Mouse (Mus musculus): ENCODE measurements around the gene Marveld2. TPM values are rescaled to one million over a fixed set of nuclear protein-coding genes. Genes with fewer than 3 reads are reported as not detected.
A peak's percentile ranks its signal among the peaks of the same experiment; 100 is the strongest.

Marveld2 gene
- polyA plus RNA-seq, 1 experiment from 2014 or later, result 2.7 TPM

GRCm38 (mm10) chr13:100588646-100589045 lies 28.1 kb downstream of the Marveld2 start:
- H3K4me2 ChIP-seq (ENCODE audit: low read length), result 0 out of 2 replicates have a peak overlapping the region, but pooled peaks have one; percentile 22
- no peak overlapping the region for H3K9ac ChIP-seq (ENCODE audit: low read depth, low read length)
- H3K27ac ChIP-seq (ENCODE audit: low read length), result no peak overlapping the region
- ATAC-seq, result peak; percentile 54; the same call in 1 of the 2 replicates
- no peaks in the 10 kb centered on the region for H3K36me3 ChIP-seq (ENCODE audit: control insufficient read depth, insufficient read depth, low read length)
- H3K4me3 ChIP-seq (ENCODE audit: low read depth, low read length), result no peak overlapping the region
- 89% methylated on average over 11 of the region's 12 CpGs for WGBS
- H3K4me1 ChIP-seq (ENCODE audit: control insufficient read depth, insufficient read depth, low read length), result no peaks in the 10 kb centered on the region
- no peaks in the 10 kb centered on the region for H3K27me3 ChIP-seq (ENCODE audit: control insufficient read depth, insufficient read depth, low read depth, low read length)
- no peaks in the 10 kb centered on the region for H3K9me3 ChIP-seq (replicated peaks; ENCODE audit: control insufficient read depth, low read length, poor library complexity, severe bottlenecking)

GRCm38 (mm10) chr13:100582144-100582543 lies 34.6 kb downstream of the Marveld2 start:
- H3K4me2 ChIP-seq (ENCODE audit: low read length), result no peak overlapping the region
- WGBS, result 55% methylated on average over 6 of the region's 6 CpGs
- no peak overlapping the region for H3K27ac ChIP-seq (ENCODE audit: low read length)
- H3K9me3 ChIP-seq (replicated peaks; ENCODE audit: control insufficient read depth, low read length, poor library complexity, severe bottlenecking), result no peaks in the 10 kb centered on the region
- H3K27me3 ChIP-seq (ENCODE audit: control insufficient read depth, insufficient read depth, low read depth, low read length), result no peaks in the 10 kb centered on the region
- H3K4me1 ChIP-seq (ENCODE audit: control insufficient read depth, insufficient read depth, low read length), result no peaks in the 10 kb centered on the region
- no peaks in the 10 kb centered on the region for H3K36me3 ChIP-seq (ENCODE audit: control insufficient read depth, insufficient read depth, low read length)
- no peak overlapping the region for H3K9ac ChIP-seq (ENCODE audit: low read depth, low read length)
- ATAC-seq, result no peak
- H3K4me3 ChIP-seq (ENCODE audit: low read depth, low read length), result no peak overlapping the region

- no peaks in the 10 kb centered on the region for H3K9me3 ChIP-seq (replicated peaks; ENCODE audit: control insufficient read depth, low read length, poor library complexity, severe bottlenecking)
- no peak overlapping the region for H3K4me2 ChIP-seq (ENCODE audit: low read length)
- no peak for ATAC-seq
- H3K27me3 ChIP-seq (ENCODE audit: control insufficient read depth, insufficient read depth, low read depth, low read length), result no peaks in the 10 kb centered on the region
- WGBS, result 22% methylated on average over 3 of the region's 3 CpGs
- no peak overlapping the region for H3K9ac ChIP-seq (ENCODE audit: low read depth, low read length)
- no peaks in the 10 kb centered on the region for H3K36me3 ChIP-seq (ENCODE audit: control insufficient read depth, insufficient read depth, low read length)
- H3K4me1 ChIP-seq (ENCODE audit: control insufficient read depth, insufficient read depth, low read length), result no peaks in the 10 kb centered on the region
- H3K4me3 ChIP-seq (ENCODE audit: low read depth, low read length), result no peak overlapping the region
- no peak overlapping the region for H3K27ac ChIP-seq (ENCODE audit: low read length)
Observed at GRCm38 (mm10) chr13:100581701-100582100, 35.1 kb downstream of the Marveld2 start.

GRCm38 (mm10) chr13:100579951-100580350 lies 36.8 kb downstream of the Marveld2 start:
- H3K36me3 ChIP-seq (ENCODE audit: control insufficient read depth, insufficient read depth, low read length), result no peaks in the 10 kb centered on the region
- H3K4me1 ChIP-seq (ENCODE audit: control insufficient read depth, insufficient read depth, low read length), result no peaks in the 10 kb centered on the region
- H3K9me3 ChIP-seq (replicated peaks; ENCODE audit: control insufficient read depth, low read length, poor library complexity, severe bottlenecking), result no peaks in the 10 kb centered on the region; the same call in 1 of the 2 replicates
- H3K4me2 ChIP-seq (ENCODE audit: low read length), result no peak overlapping the region
- H3K9ac ChIP-seq (ENCODE audit: low read depth, low read length), result no peak overlapping the region
- H3K4me3 ChIP-seq (ENCODE audit: low read depth, low read length), result no peak overlapping the region
- H3K27ac ChIP-seq (ENCODE audit: low read length), result no peak overlapping the region
- no peaks in the 10 kb centered on the region for H3K27me3 ChIP-seq (ENCODE audit: control insufficient read depth, insufficient read depth, low read depth, low read length)
- ATAC-seq, result no peak

GRCm38 (mm10) chr13:100579220-100579619 lies 37.6 kb downstream of the Marveld2 start:
- H3K36me3 ChIP-seq (ENCODE audit: control insufficient read depth, insufficient read depth, low read length), result no peaks in the 10 kb centered on the region
- no peak overlapping the region for H3K9ac ChIP-seq (ENCODE audit: low read depth, low read length)
- H3K27me3 ChIP-seq (ENCODE audit: control insufficient read depth, insufficient read depth, low read depth, low read length), result no peaks in the 10 kb centered on the region
- no peaks in the 10 kb centered on the region for H3K4me1 ChIP-seq (ENCODE audit: control insufficient read depth, insufficient read depth, low read length)
- H3K4me2 ChIP-seq (ENCODE audit: low read length), result no peak overlapping the region
- 56% methylated on average over 3 of the region's 3 CpGs for WGBS
- ATAC-seq, result no peak
- no peak overlapping the region for H3K4me3 ChIP-seq (ENCODE audit: low read depth, low read length)
- no peak overlapping the region for H3K27ac ChIP-seq (ENCODE audit: low read length)
- no peaks in the 10 kb centered on the region; the same call in 1 of the 2 replicates for H3K9me3 ChIP-seq (replicated peaks; ENCODE audit: control insufficient read depth, low read length, poor library complexity, severe bottlenecking)

GRCm38 (mm10) chr13:100575950-100576349 lies 40.8 kb downstream of the Marveld2 start:
- H3K9ac ChIP-seq (ENCODE audit: low read depth, low read length), result no peak overlapping the region
- 87% methylated on average over 2 of the region's 2 CpGs for WGBS

GRCm38 (mm10) chr13:100570713-100571112 lies 46.1 kb downstream of the Marveld2 start:
- Histone ChIP-seq H3K36me3 (ENCODE audit: control insufficient read depth, insufficient read depth, low read length) (no peaks in the 10 kb centered on the region), H3K9ac (ENCODE audit: low read depth, low read length) (no peak overlapping the region), H3K27me3 (ENCODE audit: control insufficient read depth, insufficient read depth, low read depth, low read length) (no peaks in the 10 kb centered on the region), H3K4me1 (ENCODE audit: control insufficient read depth, insufficient read depth, low read length) (no peaks in the 10 kb centered on the region), H3K9me3 (replicated peaks; ENCODE audit: control insufficient read depth, low read length, poor library complexity, severe bottlenecking) (no peaks in the 10 kb centered on the region; the same call in 1 of the 2 replicates), H3K4me3 (ENCODE audit: low read depth, low read length) (no peak overlapping the region), H3K27ac (ENCODE audit: low read length) (no peak overlapping the region), H3K4me2 (ENCODE audit: low read length) (no peak overlapping the region)
- 72% methylated on average over 2 of the region's 2 CpGs for WGBS
- ATAC-seq, result no peak

More at GRCm38 (mm10) chr13:100575950-100576349, 40.8 kb downstream of the Marveld2 start:
- H3K27me3 ChIP-seq (ENCODE audit: control insufficient read depth, insufficient read depth, low read depth, low read length), result no peaks in the 10 kb centered on the region
- H3K9me3 ChIP-seq (replicated peaks; ENCODE audit: control insufficient read depth, low read length, poor library complexity, severe bottlenecking), result no peaks in the 10 kb centered on the region; the same call in 1 of the 2 replicates
- no peaks in the 10 kb centered on the region for H3K4me1 ChIP-seq (ENCODE audit: control insufficient read depth, insufficient read depth, low read length)
- H3K4me3 ChIP-seq (ENCODE audit: low read depth, low read length), result no peak overlapping the region
- no peak overlapping the region for H3K4me2 ChIP-seq (ENCODE audit: low read length)
- no peak overlapping the region for H3K27ac ChIP-seq (ENCODE audit: low read length)
- ATAC-seq, result no peak
- no peaks in the 10 kb centered on the region for H3K36me3 ChIP-seq (ENCODE audit: control insufficient read depth, insufficient read depth, low read length)

GRCm38 (mm10) chr13:100568359-100568758 lies 48.4 kb downstream of the Marveld2 start:
- Histone ChIP-seq H3K4me2 (ENCODE audit: low read length) (no peak overlapping the region), H3K9ac (ENCODE audit: low read depth, low read length) (no peak overlapping the region), H3K9me3 (replicated peaks; ENCODE audit: control insufficient read depth, low read length, poor library complexity, severe bottlenecking) (no peaks in the 10 kb centered on the region), H3K4me1 (ENCODE audit: control insufficient read depth, insufficient read depth, low read length) (no peaks in the 10 kb centered on the region), H3K36me3 (ENCODE audit: control insufficient read depth, insufficient read depth, low read length) (no peaks in the 10 kb centered on the region), H3K27ac (ENCODE audit: low read length) (no peak overlapping the region), H3K27me3 (ENCODE audit: control insufficient read depth, insufficient read depth, low read depth, low read length) (no peaks in the 10 kb centered on the region), H3K4me3 (ENCODE audit: low read depth, low read length) (no peak overlapping the region)
- WGBS, result 90% methylated on average over 1 of the region's 1 CpGs
- no peak for ATAC-seq

- H3K27ac ChIP-seq (ENCODE audit: low read length), result no peak overlapping the region
- no peaks in the 10 kb centered on the region for H3K4me1 ChIP-seq (ENCODE audit: control insufficient read depth, insufficient read depth, low read length)
- H3K4me2 ChIP-seq (ENCODE audit: low read length), result no peak overlapping the region
- no peak overlapping the region for H3K4me3 ChIP-seq (ENCODE audit: low read depth, low read length)
- no peak for ATAC-seq
- no peaks in the 10 kb centered on the region for H3K36me3 ChIP-seq (ENCODE audit: control insufficient read depth, insufficient read depth, low read length)
- H3K9me3 ChIP-seq (replicated peaks; ENCODE audit: control insufficient read depth, low read length, poor library complexity, severe bottlenecking), result no peaks in the 10 kb centered on the region
- no peak overlapping the region for H3K9ac ChIP-seq (ENCODE audit: low read depth, low read length)
- no peaks in the 10 kb centered on the region for H3K27me3 ChIP-seq (ENCODE audit: control insufficient read depth, insufficient read depth, low read depth, low read length)
- 80% methylated on average over 9 of the region's 9 CpGs for WGBS
Observed at GRCm38 (mm10) chr13:100559449-100559848, 57.3 kb downstream of the Marveld2 start.
